Mouse (Mus musculus): Measurements from ENCODE around the gene Ripk3.

DNA sequence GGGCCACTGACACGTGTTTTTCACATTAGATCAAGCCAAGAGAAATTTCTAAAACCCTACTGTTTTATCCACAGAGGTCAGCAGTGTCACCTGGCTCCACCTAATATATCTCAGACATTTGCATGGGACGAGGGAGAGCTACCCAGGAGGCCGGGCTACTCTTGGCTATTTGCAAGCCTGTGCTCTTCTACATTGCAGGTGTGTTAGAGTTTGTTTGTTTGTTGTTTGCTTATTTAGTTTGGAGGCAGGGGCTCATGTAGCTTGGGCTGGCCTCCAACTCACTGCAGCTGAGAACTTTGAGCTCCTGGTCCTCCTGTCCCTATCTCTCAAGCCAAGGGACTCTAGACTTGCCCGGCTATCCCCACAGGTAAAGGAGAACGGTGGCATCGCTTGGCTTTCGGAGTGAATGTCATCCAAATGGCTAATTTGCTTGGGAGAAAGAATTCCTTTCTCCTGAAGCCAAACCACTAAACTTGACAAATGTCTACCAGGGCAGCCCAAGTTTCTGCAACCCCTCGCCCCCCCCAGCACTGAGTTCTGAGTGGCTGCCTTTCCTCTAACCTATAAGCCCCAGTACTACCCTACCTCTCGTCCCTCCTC lies 6.2 kb downstream of the Ripk3 start:
- no peak for TF ChIP-seq CTCF (IDR thresholded peaks at IDR 0.05; ENCODE audit: control insufficient read depth, insufficient read depth, low read length)
- TF ChIP-seq POLR2A (IDR thresholded peaks at IDR 0.05; ENCODE audit: borderline replicate concordance, control insufficient read depth, low read depth, low read length) = no peak
